Mouse (Mus musculus) gastrocnemius, adult 18-20 months (tissue): ENCODE measurements around the gene Atg5. TPM values are rescaled to one million over a fixed set of nuclear protein-coding genes. Genes with fewer than 3 reads are reported as not detected.
"Not testable (repeated sequence)": the region's sequence is repeated elsewhere in the genome, so short reads cannot be mapped to it uniquely, and the experiment has no call there.

Experiments used
- DNase-seq: peaks from one replicate; pipeline ENCODE4 v3.0.0; 2021; ENCODE audit warnings: low spot score
- total RNA-seq, 2 experiments: library from RNA; stranded (reverse); gene quantifications; 2 replicates each; pipeline ENCODE4 v1.2.3; 2021

Atg5 gene
- total RNA-seq, 2 experiments from 2014 or later: 11.7 to 12.7 TPM

DNA sequence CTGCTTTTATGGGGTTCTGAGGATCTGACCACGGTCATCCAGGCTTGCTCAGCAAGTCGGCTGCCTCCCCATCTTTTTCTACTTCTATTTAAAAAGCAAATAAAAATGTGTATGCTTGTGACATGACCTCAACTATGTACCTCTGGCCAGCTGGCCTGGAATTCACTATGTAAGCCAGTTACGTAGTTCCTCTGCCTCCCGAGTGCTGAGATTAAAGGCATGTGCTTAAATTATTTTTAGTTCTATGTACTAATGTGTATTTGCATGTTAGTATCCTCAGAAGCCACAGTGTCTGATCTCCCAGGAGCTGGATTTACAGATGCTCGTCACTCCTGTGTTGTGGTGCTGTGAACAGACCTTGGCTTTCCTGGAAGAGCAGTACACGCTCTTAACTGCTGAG is 41.1 kb downstream of the Atg5 start:
- DNase-seq: no peak

DNA sequence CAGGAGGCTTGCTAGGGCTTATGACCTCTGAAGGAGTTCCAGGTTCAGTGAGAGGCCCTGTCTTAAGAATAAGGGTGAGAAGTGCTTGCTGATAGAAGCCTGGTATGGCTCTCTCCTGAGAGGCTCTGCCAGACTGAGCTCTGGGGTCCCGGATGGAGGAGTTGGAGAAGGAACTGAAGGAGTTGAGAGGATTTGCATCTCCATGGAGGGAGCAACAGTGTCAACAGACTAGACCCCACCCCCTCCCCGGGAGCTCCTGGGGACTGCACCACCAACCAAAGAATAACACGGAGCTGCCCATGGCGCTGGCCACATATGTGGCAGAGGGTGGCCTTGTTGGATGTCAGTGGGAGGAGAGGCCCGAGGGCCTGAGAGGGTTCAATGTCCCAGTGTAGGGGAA is 47.1 kb downstream of the Atg5 start:
- no peak for DNase-seq

DNA sequence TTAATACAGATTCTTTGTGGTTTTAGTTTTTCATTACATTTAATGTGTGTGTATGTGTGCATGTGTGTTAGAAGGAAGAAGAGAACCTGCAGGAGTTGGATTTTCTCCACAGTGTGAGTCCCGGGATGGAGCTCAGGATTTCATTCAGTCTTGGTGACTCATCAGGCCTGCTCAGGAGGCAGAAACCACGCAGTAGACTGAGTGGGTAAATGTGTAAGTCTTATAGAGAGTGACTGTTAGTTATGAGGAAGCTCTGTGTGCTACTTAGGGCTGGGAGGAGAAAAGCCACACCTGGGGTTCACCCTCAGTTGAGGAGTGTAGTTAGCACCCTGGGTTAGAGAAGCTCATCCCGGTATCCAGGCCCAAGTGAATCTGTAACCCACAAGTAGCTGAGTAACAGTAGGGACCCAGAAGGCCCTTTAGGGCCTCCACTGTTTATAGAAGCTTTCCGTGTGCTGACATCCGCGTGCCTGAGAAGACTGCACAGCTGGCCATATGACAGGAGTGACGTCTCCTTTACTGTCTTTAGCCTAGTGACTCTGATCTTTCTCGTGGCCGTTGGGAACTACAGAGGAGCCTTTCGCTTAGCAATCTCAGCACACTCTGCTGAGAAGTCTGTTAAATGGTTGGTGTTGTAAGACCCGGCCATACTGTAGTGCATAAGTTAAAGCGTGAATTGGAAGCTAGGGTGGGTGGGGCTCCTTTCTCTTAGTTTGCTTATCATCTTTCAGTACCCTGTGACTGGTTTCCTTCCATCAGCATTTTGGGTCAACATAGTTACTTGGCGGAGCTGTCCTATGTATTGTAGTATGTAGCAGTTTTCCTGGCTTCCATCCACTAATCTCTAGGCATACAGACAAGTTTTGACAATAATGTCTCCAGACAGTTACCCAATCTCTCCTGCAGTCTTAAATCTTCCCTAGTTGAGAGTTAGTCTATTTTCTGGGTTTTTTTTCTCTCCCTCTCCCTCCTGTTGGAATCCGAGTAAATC is 48.4 kb downstream of the Atg5 start:
- no peak for DNase-seq

DNA sequence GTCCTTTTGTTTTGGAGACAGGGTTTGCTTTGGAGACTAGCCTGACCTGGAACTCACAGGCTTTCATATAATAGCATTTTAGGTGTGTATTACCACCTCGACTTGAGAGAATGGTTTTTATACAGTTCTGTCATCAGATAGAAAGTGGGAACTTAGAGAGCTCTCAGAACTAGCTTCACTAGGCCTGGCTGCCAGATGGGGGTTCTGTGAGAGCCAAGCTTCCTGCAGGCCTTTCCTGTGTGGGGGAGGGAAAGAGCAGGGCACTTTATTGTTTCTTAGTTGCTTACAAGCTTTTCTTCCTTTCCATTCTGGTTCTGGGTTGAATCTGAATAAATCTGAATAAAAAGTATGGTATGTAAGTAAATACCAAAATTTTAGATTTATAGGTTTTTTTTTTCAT is 54.0 kb downstream of the Atg5 start:
- DNase-seq: no peak

DNA sequence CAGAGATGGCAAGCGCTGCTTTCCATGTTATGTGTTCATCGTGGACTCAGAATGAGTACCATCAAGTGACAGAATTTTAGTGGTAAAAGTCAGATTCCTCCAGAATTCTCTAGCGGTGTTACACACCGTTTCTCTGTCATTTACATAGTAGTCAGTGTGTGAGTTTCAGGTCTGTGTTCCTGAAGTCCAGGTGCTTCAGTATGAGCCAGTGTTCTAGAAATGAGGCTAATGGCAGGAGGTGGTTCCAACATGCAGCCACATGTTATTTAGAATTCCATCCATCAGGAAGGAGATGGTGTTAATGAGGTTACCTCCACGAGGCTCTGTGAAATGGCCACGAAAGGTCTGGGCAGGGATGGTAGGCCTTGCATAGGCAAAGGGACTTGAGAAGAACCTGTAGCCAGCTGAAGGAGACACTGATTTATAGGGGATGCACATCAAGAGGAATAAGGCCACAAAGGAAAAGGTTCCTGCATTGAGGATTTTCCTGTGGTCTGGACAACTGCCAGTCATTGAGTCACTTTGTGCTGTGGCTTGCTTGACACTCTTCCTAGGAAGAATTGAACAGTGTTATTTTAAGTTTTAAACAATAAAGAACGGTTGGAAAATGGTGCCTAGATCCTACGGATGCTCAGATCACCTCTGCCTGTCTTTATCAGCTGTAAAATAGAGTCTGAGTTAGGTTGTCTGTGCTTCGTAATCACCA is 55.1 kb downstream of the Atg5 start:
- no peak for DNase-seq

DNA sequence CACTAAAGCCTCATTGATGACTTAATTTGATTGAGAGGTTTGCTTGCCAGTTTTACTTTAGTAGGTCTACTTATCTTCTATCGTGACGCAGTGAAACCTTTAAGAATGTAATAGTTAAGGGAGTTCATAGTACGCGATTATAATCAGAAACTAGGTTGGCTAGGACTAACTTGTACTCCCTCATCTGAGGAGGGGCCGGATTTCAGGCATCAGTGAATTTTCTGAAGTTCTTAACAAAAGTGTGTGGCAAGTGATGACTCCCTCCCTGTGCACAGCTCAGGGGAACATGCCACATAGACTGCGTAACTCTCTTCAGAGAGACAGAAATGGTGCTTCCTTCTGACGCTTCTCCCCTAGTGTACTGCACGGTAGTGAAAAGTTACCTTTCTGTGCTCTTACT is 55.7 kb downstream of the Atg5 start:
- DNase-seq: no peak

DNA sequence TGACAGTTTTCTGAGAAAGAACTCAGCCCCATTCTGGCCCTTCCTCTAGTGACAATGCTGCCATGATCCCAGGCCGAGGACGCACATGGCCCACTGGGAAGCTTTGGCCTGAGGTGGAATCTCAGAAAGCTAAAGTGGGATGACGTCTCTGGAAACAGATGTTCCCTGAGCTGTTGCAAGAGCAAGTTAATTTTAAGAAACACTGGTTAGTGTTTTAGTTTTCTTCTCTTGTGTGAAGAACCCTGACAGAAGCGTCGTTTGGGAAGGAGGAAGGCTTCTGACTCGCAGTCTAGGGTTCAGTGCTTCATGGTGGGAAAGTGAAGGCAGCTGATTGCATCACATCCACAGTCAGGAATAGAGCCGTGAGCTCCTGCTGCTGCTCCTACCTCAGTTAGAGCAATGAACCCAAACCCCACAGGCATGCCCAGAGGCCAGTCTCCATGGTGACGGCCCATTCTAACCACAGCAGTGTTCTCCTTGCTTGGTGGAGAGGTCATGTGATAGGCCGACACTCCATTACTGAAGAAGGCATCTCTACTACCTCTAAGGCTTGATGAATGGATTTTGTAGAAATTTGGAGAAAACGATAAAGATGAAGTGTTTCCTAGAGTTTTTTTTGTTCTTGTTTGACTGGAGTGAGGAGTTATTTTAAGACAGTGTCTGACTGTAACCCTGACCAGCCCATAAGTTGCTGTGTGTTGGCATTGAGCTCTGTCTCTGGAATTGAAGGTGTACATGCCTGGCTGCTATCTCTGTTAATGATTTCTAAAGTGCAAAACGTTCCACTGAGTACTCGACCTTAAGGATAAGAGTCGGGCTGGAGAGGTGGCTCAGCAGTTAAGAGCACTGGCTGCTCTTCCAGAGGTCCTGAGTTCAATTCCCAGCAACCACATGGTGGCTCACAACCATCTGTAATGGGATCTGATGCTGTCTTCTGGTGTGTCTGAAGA is 57.7 kb downstream of the Atg5 start:
- no peak for DNase-seq

DNA sequence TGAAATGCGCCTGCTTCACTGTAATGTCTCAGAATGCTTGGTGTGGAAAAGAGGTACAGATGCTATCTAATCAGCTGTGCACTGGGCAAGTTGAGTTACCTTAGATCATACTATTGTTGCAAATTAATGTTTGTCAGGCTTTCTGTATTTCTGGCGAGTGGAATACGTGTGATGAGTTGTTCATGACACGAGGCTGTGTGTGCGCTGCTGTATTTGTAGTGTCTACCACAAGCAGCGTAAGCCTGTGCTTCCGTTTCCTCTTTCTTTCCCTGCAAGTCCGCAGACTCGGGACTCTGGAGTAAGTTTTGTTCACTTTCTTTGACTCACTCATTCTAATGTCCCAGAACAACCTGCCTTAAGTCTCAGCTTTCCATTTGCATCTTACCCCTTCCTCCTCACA is 58.9 kb downstream of the Atg5 start:
- DNase-seq: no peak

DNA sequence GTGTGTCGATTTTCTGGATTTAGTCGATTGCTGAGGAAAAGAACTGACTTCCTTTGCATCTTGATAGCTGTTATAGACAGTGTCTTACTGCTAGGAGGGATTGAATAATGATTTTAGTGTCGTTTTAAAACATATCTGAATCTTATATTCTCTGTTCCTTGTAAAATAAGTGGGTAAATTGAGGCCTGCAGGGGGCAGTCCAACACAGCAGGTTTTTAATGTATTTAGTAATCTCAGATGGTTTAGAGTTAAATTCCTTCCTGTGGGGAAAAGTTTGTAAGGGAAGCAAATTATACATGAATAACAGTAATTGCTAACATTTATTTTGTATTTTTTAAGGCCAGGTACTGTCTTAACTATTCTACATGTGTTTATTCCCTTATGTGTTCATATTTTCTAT is 60.2 kb downstream of the Atg5 start:
- DNase-seq: peak; percentile 25

DNA sequence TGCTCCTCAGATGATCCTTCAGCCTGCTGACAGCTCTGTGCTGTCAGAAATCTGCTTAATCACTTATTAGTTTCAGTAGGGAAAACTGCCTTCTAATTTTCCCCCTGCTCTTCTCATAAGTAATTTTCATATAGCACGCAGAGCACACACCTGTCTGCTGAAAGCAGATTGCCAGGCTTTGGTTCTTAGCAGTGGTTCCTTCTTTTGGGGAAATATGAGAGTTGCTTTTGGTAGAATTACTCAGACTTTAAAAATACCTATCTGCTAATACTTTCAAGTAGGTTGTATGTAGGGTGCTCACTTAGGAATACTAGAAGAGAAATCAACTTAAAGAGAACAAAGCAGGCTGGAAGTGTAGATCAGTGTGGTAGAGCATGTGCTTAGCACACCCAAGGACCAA is 62.6 kb downstream of the Atg5 start:
- no peak for DNase-seq

DNA sequence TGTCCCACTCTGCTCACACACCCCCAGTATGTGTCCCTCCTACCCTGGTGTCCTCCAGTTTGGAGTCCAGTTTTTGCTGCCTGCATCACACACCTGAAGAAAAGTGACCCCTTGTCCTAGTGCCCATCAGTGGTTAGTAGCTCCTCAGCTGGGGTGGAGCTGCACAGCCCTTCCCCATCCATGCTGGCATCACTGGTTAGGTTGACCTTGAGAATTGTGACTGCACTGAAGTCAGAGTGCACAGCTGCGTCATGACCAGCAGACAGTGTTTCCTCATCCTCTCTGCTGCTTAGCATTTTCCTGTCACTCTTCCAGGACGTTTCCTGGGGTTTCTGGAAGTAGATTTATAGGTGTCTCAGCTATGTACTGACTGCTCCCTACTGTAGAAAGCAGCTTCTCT is 63.3 kb downstream of the Atg5 start:
- DNase-seq: no peak

DNA sequence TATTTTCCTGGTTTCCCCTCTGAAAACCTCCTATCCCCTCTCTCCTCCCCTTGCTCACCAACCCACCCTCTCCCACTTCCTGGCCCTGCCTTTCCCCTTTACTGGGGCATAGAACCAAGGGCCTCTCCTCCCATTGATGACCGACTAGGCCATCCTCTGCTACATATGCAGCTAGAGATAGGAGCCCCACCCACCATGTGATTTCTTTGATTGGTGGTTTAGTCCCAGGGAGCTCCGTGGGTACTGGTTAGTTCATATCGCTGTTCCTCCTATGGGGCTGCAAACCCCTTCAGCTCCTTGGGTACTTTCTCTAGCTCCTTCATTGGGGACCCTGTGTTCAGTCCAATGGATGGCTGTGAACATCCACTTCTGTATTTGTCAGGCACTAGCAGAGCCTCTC is 64.5 kb downstream of the Atg5 start:
- not testable (repeated sequence) for DNase-seq

DNA sequence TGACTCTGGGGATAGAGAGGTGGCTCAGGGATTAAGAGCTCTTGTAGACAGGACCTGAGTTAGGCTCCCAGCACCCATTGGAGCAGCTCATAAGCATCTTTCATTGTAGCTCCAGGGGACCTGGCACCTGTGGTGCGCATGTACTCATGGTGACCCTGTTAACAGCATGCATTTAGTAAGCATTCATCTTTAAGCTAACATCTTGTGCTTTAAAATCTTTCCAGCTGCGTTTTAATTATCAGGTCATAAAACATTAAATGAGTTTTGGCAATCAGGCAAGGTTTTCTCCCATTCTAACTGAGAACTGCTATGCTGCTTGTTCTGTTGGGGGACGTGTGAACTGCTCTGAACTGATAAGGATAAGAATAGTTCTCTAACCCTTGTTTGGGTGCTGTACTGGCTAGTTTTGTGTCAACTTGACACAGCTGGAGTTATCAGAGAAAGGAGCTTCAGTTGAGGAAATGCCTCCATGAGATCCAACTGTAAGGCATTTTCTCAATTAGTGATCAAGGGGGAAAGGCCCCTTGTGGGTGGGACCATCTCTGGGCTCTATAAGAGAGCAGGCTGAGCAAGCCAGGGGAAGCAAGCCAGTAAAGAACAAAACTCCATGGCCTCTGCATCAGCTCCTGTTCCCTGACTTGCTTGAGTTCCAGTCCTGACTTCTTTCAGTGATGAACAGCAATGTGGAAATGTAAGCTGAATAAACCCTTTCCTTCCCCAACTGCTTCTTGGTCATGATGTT is 68.7 kb downstream of the Atg5 start:
- not testable (repeated sequence) for DNase-seq

DNA sequence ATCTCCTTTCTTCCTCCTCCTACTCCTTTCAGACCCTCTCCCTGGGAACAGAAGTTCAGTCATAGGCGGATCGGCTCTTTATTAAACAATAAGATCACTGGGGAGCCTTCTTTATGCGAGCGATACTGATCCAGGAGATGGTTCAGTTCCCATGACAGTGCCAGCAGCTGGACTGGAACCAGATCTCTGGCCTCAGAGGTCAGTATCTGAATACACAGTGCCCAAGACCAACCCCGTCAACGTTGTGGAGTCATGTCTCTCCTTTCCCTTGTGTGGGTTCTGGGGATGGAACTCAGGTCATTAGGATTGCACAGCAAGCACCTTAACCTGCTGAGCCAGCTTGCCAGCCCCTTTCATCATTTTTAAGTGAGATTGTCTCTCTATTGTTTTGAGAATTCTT is 70.4 kb downstream of the Atg5 start:
- no peak for DNase-seq

DNA sequence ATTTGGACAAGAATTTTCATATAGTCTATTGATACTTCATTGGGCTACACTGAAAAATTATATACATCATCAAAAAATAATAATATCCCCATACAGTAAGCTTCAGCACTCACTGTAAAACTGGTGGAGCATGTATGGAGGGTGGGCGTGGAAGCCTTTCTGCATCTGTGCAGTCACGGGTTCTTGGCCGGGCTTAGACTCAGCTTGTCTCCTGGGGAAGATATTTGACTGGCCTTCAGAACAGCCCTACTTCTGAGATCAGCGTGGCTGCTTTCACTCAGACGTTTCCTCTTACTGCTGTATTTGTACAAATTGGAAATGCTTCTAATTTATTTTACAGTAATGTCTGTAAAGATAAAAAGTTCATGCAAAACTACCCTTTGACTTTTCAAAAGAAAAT is 71.2 kb downstream of the Atg5 start:
- DNase-seq: no peak

DNA sequence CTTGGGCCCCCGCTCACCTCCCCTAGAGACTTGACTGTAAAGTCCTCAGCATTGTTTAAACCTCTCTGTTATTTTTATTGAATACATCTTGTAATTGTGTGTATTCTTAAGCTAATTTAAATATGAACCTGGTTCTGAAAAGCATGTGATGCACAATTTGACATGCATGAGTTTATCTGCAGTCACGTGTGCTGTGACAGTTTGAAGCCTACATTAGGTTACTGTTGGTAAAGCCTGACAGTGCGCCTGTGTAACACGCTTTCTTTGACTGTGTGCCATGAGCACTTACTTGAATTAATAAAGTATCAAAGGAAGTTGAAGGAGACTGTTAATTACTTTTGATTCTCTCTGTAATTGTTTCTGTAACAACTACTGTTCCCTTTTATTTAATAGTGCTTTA is 72.8 kb downstream of the Atg5 start:
- DNase-seq: no peak

DNA sequence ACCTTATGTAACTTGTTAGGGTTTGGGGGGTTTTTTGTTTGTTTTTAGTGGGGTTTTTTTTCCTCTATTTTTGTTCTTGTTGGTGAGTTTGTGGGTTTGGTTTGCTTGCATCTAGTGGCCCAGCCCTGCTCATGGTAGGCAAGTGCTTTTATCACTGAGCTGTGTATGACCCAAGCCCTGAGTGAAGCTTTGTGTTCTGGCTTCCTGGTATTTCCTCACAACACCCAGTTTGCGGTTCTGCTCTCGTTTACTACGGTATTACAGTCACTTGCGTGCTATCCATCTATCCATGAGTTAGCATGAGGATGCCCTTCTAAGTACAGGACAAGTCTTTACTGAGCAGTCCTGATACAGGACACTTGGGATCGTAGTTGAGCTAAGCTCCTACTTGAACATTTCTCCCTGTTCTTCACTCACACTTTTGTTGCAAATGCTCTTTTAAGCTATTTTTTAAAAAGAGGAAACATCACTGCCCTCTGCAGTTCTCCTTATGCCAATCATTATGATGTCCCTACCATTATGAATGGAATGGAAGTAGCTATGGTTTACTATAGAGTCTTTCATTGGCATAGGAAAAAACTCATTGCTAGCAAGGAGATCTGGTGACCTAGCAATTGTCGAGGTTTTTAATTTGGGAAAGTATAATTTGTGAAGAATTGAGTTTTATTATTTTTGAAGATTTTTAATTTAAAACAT is 73.8 kb downstream of the Atg5 start:
- no peak for DNase-seq

DNA sequence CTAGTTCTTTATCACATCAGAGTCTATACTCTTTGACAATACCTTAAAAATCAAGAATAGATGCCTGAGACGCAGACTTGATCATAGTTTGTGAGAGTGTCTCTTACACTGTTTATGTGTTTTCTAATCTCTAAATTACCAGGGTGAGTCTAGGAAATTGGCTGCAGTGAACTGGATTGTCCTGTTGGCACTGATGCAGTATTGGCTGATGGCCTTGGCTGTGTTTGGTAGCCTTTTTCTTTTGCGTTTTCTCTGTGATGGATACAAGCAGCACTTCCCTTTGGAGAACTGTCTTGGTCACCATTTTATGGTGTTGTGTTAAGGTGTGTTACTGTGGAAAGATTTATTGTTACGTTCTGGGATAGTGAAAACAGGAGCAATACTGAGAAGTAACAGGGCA is 75.2 kb downstream of the Atg5 start:
- no peak for DNase-seq

DNA sequence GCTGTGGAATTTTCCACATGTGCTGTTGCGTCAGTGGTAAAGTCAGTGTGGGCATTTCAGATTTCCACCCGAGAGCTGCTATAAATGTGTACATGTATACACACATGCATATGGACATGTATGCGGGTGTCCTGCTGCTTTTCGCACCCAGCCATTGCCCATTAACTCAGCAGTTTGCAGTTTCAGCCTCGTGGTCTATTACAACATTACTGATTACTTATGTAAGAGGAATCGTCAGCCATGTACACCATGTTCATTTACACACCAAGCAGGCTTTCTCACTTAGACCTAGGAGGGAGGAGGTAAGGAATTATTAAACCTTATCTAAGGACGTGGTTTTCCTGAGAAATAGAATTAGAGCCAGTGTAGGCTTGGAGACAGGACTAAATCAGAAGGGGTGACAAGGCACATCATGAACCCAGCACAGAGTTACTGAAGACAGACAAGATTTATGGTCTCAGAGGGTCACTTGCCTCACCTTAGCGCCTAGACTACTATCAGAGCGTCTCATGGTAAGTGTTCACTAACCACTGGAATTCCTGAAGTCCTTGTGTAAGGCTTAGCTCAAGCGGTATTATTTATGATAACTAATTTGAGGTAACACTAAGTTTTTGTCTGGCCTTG is 79.5 kb downstream of the Atg5 start:
- no peak for DNase-seq
